Comparison of ENCODE assay signal across 15 mouse cellular contexts in genomic region chr1:158853936-158854882, GRCm38 (mm10).
DNase-seq lines count a peak whose midpoint lies in the region; ATAC-seq and TF ChIP-seq lines count a peak whose summit lies in the region.
"Had no signal": no experiment of that assay in that cellular context is flagged by ENCODE, and none has a peak within 500 bp of the region (broad histone marks: within the 10 kb centered on the region; RNA-seq: fewer than 3 reads in every experiment).

No protein-coding gene starts in this region.

- H3K4me1 ChIP-seq in lung, embryonic 14.5 days (ENCODE audit: insufficient read depth): no peaks in the 10 kb centered on the region
- H3K4me1 ChIP-seq in limb, embryonic 12.5 days (replicated peaks): peaks cover 24% of the 10 kb centered on the region
- H3K4me1 ChIP-seq in liver, embryonic 12.5 days: no peaks in the 10 kb centered on the region
- H3K4me1 ChIP-seq: heart, embryonic 10.5 days; megakaryocyte, embryonic 14.5 days had no signal

- TF ChIP-seq POLR2A in brain, embryonic 14.5 days (IDR thresholded peaks at IDR 0.05; ENCODE audit: borderline replicate concordance, extremely low read depth, insufficient read depth, insufficient read length, poor library complexity, severe bottlenecking): no peak

- peak; percentile 24; the same call in 1 of the 2 replicates for TF ChIP-seq CTCF in gastrocnemius, adult 2 months (IDR thresholded peaks at IDR 0.05)
- TF ChIP-seq CTCF in lung, embryonic 14.5 days (IDR thresholded peaks at IDR 0.05; ENCODE audit: low read depth): peak; percentile 30; the same call in 1 of the 2 replicates
- peak; percentile 22; the same call in 1 of the 2 replicates for TF ChIP-seq CTCF in brain, embryonic 14.5 days (IDR thresholded peaks at IDR 0.05; ENCODE audit: borderline replicate concordance, extremely low read depth, insufficient read depth, insufficient read length)

- H3K27me3 ChIP-seq in lung, embryonic 14.5 days (ENCODE audit: insufficient read depth, low read length): no peaks in the 10 kb centered on the region
- no peaks in the 10 kb centered on the region for H3K27me3 ChIP-seq in limb, embryonic 12.5 days
- no peaks in the 10 kb centered on the region for H3K27me3 ChIP-seq in liver, embryonic 12.5 days (replicated peaks)
- H3K27me3 ChIP-seq: megakaryocyte, embryonic 14.5 days had no signal

- H3K4me3 ChIP-seq in gastrocnemius, adult 2 months: no peak overlapping the region
- H3K4me3 ChIP-seq in lung, embryonic 14.5 days (ENCODE audit: low read depth, low read length): no peak overlapping the region
- H3K4me3 ChIP-seq in limb, embryonic 12.5 days (replicated peaks): no peak overlapping the region
- H3K4me3 ChIP-seq in liver, embryonic 12.5 days: no peak overlapping the region
- H3K4me3 ChIP-seq: heart, embryonic 10.5 days; megakaryocyte, embryonic 14.5 days had no signal

- no peak overlapping the region for H3K4me2 ChIP-seq in lung, embryonic 14.5 days
- no peak overlapping the region for H3K4me2 ChIP-seq in limb, embryonic 12.5 days
- no peak overlapping the region for H3K4me2 ChIP-seq in liver, embryonic 12.5 days

- WGBS in lung, embryonic 14.5 days: 62% methylated on average over 5 of the region's 5 CpGs
- WGBS in limb, embryonic 12.5 days: 58% methylated on average over 5 of the region's 5 CpGs
- 52% methylated on average over 5 of the region's 5 CpGs for WGBS in liver, embryonic 12.5 days (ENCODE audit: insufficient replicate concordance)

- no peak for DNase-seq in gastrocnemius, adult 2 months
- no peak for DNase-seq in gastrocnemius, postnatal 25 days
- DNase-seq in lung, embryonic 14.5 days: peak; percentile 46
- no peak for DNase-seq in lung, postnatal 36 days
- DNase-seq in brain, embryonic 14.5 days (ENCODE audit: low read depth): peak; percentile 9
- no peak for DNase-seq in urinary bladder, postnatal 4 days (ENCODE audit: low spot score in 2 of 2)
- DNase-seq: cerebellum, adult 11-12 months; gastrocnemius, postnatal 10 days; kidney, adult 18-20 months; layer of hippocampus, adult 9-11 months; right cerebral cortex, postnatal 14 days had no signal

- peak; percentile 54; the same call in 1 of the 2 replicates for ATAC-seq in lung, embryonic 14.5 days (ENCODE audit: insufficient read depth)
- peak; percentile 71 for ATAC-seq in limb, embryonic 12.5 days (ENCODE audit: insufficient number of reproducible peaks, insufficient read depth, low FRiP score, low TSS enrichment, low read depth)
- no peak for ATAC-seq in liver, embryonic 12.5 days

- H3K36me3 ChIP-seq in lung, embryonic 14.5 days (ENCODE audit: insufficient read depth): no peaks in the 10 kb centered on the region
- H3K36me3 ChIP-seq in limb, embryonic 12.5 days: no peaks in the 10 kb centered on the region
- H3K36me3 ChIP-seq in liver, embryonic 12.5 days: no peaks in the 10 kb centered on the region
- H3K36me3 ChIP-seq: heart, embryonic 10.5 days had no signal

- H3K9me3 ChIP-seq in lung, embryonic 14.5 days (ENCODE audit: low read depth, low read length): no peaks in the 10 kb centered on the region
- H3K9me3 ChIP-seq in limb, embryonic 12.5 days: no peaks in the 10 kb centered on the region
- no peaks in the 10 kb centered on the region for H3K9me3 ChIP-seq in liver, embryonic 12.5 days (replicated peaks)
- H3K9me3 ChIP-seq: heart, embryonic 10.5 days had no signal

- no peak overlapping the region for H3K27ac ChIP-seq in gastrocnemius, adult 2 months
- H3K27ac ChIP-seq in lung, embryonic 14.5 days (ENCODE audit: low read depth): no peak overlapping the region
- H3K27ac ChIP-seq in limb, embryonic 12.5 days: no peak overlapping the region
- no peak overlapping the region for H3K27ac ChIP-seq in liver, embryonic 12.5 days
- H3K27ac ChIP-seq: heart, embryonic 10.5 days had no signal

- intact Hi-C loops in gastrocnemius, adult 2 months (cut with DNase I): no loop called here

- no peak overlapping the region for H3K9ac ChIP-seq in lung, embryonic 14.5 days
- H3K9ac ChIP-seq in limb, embryonic 12.5 days (replicated peaks): no peak overlapping the region
- no peak overlapping the region for H3K9ac ChIP-seq in liver, embryonic 12.5 days

Comparison
In these comparisons a context has a peak if more than half of its experiments do, and no peak if none do; other contexts are left out.
1. DNase-seq: peak in lung, embryonic 14.5 days (single experiment) and brain, embryonic 14.5 days (single experiment); none in gastrocnemius, adult 2 months (single experiment), gastrocnemius, postnatal 25 days (single experiment), lung, postnatal 36 days (single experiment) and urinary bladder, postnatal 4 days (0 of 2).
2. Peak in every context shown above with its lines, with median percentiles within 50 percentile points of each other: CTCF ChIP-seq.